Mouse (Mus musculus) liver, embryonic 14.5 days (tissue): Measurements from ENCODE around the gene Mapk8ip1. TPM values are rescaled to one million over a fixed set of nuclear protein-coding genes. Genes with fewer than 3 reads are reported as not detected.
A peak's percentile ranks its signal among the peaks of the same experiment; 100 is the strongest.

Experiments
- ATAC-seq: fragments of 200-750 bp; cut with Nextera tagmentation; 2 replicates; pipeline ENCODE4 v1.8.0; 2017; ENCODE audit warnings: moderate number of reproducible peaks, mild to moderate bottlenecking, moderate library complexity; ENCODE audit not compliant: insufficient read depth
- DNase-seq, 3 experiments: peaks; one replicate each; pipeline ENCODE4 v3.0.0-alpha.2; 2012 to 2013; ENCODE audit warnings: low read depth in 3 of 3, low spot score in 3 of 3
- H3K27ac ChIP-seq: fragments of 300-500 bp; sonication (generic); 2 replicates; pipeline ENCODE4 v1.5.1; 2014; ENCODE audit warnings: moderate library complexity, mild to moderate bottlenecking, control low read depth, inconsistent platforms
- H3K27me3 ChIP-seq: fragments of 300-500 bp; sonication (generic); 2 replicates; pipeline ENCODE4 v1.6.1; 2014; ENCODE audit warnings: mild to moderate bottlenecking, low read length, moderate library complexity; ENCODE audit not compliant: control insufficient read depth, insufficient read depth
- H3K36me3 ChIP-seq: fragments of 300-500 bp; sonication (generic); replicated peaks from 2 replicates; pipeline ENCODE4 v1.6.1; 2014; ENCODE audit warnings: low read depth; ENCODE audit not compliant: control insufficient read depth, insufficient read depth
- H3K4me1 ChIP-seq, 2 experiments: fragments of 200-500 bp in 1 of 2; fragments of 300-500 bp in 1 of 2; sonication (generic) in 1 of 2; replicated peaks; 2 replicates each; pipeline ENCODE4 v1.6.1; 2012 to 2014; ENCODE audit warnings: antibody characterized with exemption in 1 of 2, inconsistent platforms in 1 of 2, low read length in 1 of 2; ENCODE audit not compliant: control insufficient read depth in 2 of 2, insufficient read depth in 2 of 2
- H3K4me2 ChIP-seq: fragments of 300-500 bp; sonication (generic); 2 replicates; pipeline ENCODE4 v1.6.1; 2014; ENCODE audit warnings: low read depth, mild to moderate bottlenecking, control low read depth, moderate library complexity
- H3K4me3 ChIP-seq, 2 experiments: fragments of 200-500 bp in 1 of 2; fragments of 300-500 bp in 1 of 2; sonication (generic) in 1 of 2; 2 replicates each; pipeline ENCODE4 v1.5.1; 2012 to 2014; ENCODE audit warnings: low read depth in 2 of 2, low read length in 2 of 2, mild to moderate bottlenecking in 2 of 2, control low read depth in 1 of 2, inconsistent platforms in 1 of 2, moderate library complexity in 1 of 2; ENCODE audit not compliant: insufficient read depth in 1 of 2
- H3K9ac ChIP-seq: fragments of 300-500 bp; sonication (generic); replicated peaks from 2 replicates; pipeline ENCODE4 v1.6.1; 2014; ENCODE audit warnings: mild to moderate bottlenecking, control low read depth, moderate library complexity
- H3K9me3 ChIP-seq: fragments of 300-500 bp; sonication (generic); 2 replicates; pipeline ENCODE4 v1.6.1; 2016; ENCODE audit warnings: low read length, mixed read lengths; ENCODE audit not compliant: control insufficient read depth
- CTCF ChIP-seq: IDR thresholded peaks from 2 replicates; pipeline ENCODE4 v1.5.1; 2016; ENCODE audit warnings: antibody characterized with exemption, low read depth, control low read depth
- EP300 ChIP-seq: IDR thresholded peaks from 2 replicates; pipeline ENCODE4 v1.6.1; 2016; ENCODE audit warnings: antibody characterized with exemption, low read depth
- WGBS: fragments of 180-500 bp; shearing (Covaris S2); extraction: QIAGEN DNeasy Blood & Tissue Kit; methylation state at CpG from one replicate; pipeline ENCODE4 v1.1.7; 2014; ENCODE audit not compliant: insufficient replicate concordance; 5-methylcytosine and 5-hydroxymethylcytosine counted together
- polyA plus RNA-seq, 2 experiments: library from polyadenylated mRNA; depleted of rRNA in 1 of 2; stranded (reverse) in 1 of 2; unstranded in 1 of 2; fragments of >200 nt; fragmentation: Nextera tagmentation in 1 of 2; extraction: Ambion mirVana in 1 of 2; gene quantifications; 2 replicates each; pipeline versions ENCODE4 v1.2.1 to v1.2.3; 2012 to 2014

Mapk8ip1 gene
- polyA plus RNA-seq, 2 experiments = 0.62 to 1.2 TPM

- no peak for TF ChIP-seq CTCF
- no peak for TF ChIP-seq EP300
- no peak overlapping the region for H3K27ac ChIP-seq
- no peak overlapping the region for H3K4me3 ChIP-seq
- no peaks in the 10 kb centered on the region for H3K27me3 ChIP-seq
- no peaks in the 10 kb centered on the region for H3K36me3 ChIP-seq
- ATAC-seq (peak; percentile 48; the same call in 1 of the 2 replicates), DNase-seq (no peak)
- H3K4me2 ChIP-seq = no peak overlapping the region
- 21% methylated on average over 12 of the region's 12 CpGs for WGBS
- H3K9ac ChIP-seq = no peak overlapping the region
- no peaks in the 10 kb centered on the region for H3K9me3 ChIP-seq
- 0 out of 4 replicates have a peak, but pooled peaks cover 0 to 2% of the 10 kb centered on the region in 2 experiments for H3K4me1 ChIP-seq
These were observed 40.2 kb downstream of the Mapk8ip1 start for GRCm38 (mm10) chr2:92360893-92361292.

GRCm38 (mm10) chr2:92360186-92360823 is 40.8 kb downstream of the Mapk8ip1 start:
- H3K9ac ChIP-seq = no peak overlapping the region
- no peaks in the 10 kb centered on the region for H3K27me3 ChIP-seq
- 0 out of 4 replicates have a peak, but pooled peaks cover 0 to 2% of the 10 kb centered on the region in 2 experiments for H3K4me1 ChIP-seq
- TF ChIP-seq EP300 (no peak), CTCF (no peak)
- DNase-seq (no peak), ATAC-seq (no peak)
- H3K27ac ChIP-seq = no peak overlapping the region
- 72% methylated on average over 25 of the region's 25 CpGs for WGBS
- H3K4me3 ChIP-seq = no peak overlapping the region
- H3K36me3 ChIP-seq = no peaks in the 10 kb centered on the region
- H3K4me2 ChIP-seq = no peak overlapping the region
- no peaks in the 10 kb centered on the region for H3K9me3 ChIP-seq

- ATAC-seq (no peak), DNase-seq (no peak)
- Histone ChIP-seq H3K4me3 (no peak overlapping the region), H3K27ac (no peak overlapping the region), H3K4me2 (no peak overlapping the region), H3K9ac (no peak overlapping the region), H3K4me1 (0 out of 4 replicates have a peak, but pooled peaks cover 0 to 2% of the 10 kb centered on the region in 2 experiments), H3K36me3 (no peaks in the 10 kb centered on the region), H3K9me3 (no peaks in the 10 kb centered on the region), H3K27me3 (no peaks in the 10 kb centered on the region)
- TF ChIP-seq EP300 (no peak), CTCF (no peak)
- 80% methylated on average over 2 of the region's 2 CpGs for WGBS
These were observed 41.8 kb downstream of the Mapk8ip1 start for GRCm38 (mm10) chr2:92359301-92359700.

- Histone ChIP-seq H3K4me2 (no peak overlapping the region), H3K27ac (no peak overlapping the region), H3K4me1 (no peaks in the 10 kb centered on the region), H3K36me3 (no peaks in the 10 kb centered on the region), H3K9me3 (no peaks in the 10 kb centered on the region), H3K4me3 (no peak overlapping the region), H3K27me3 (no peaks in the 10 kb centered on the region), H3K9ac (no peak overlapping the region)
- DNase-seq (no peak), ATAC-seq (no peak)
- TF ChIP-seq EP300 (no peak), CTCF (no peak)
- 50% methylated on average over 6 of the region's 6 CpGs for WGBS
These were observed 46.8 kb downstream of the Mapk8ip1 start for GRCm38 (mm10) chr2:92354224-92354623.

GRCm38 (mm10) chr2:92353402-92353801 is 47.7 kb downstream of the Mapk8ip1 start:
- H3K27ac ChIP-seq = no peak overlapping the region
- WGBS = 61% methylated on average over 5 of the region's 5 CpGs

More at GRCm38 (mm10) chr2:92353402-92353801, 47.7 kb downstream of the Mapk8ip1 start:
- Histone ChIP-seq H3K9me3 (no peaks in the 10 kb centered on the region), H3K4me3 (no peak overlapping the region), H3K4me2 (no peak overlapping the region), H3K9ac (no peak overlapping the region), H3K4me1 (no peaks in the 10 kb centered on the region), H3K36me3 (no peaks in the 10 kb centered on the region), H3K27me3 (no peaks in the 10 kb centered on the region)
- ATAC-seq (no peak), DNase-seq (no peak)
- no peak for TF ChIP-seq CTCF
- TF ChIP-seq EP300 = no peak
